In genomic region chr16:31415885-31416450, GRCm38 (mm10) we compare ENCODE assay signal across 15 mouse cellular contexts.
"Had no signal": no experiment of that assay in that cellular context is flagged by ENCODE, and none has a peak within 500 bp of the region (broad histone marks: within the 10 kb centered on the region; RNA-seq: fewer than 3 reads in every experiment).

No protein-coding gene starts in this region.

- H3K9ac ChIP-seq: liver, embryonic 13.5 days had no signal

- H3K36me3 ChIP-seq: liver, embryonic 13.5 days had no signal

- DNase-seq: kidney, adult 2 months; kidney, postnatal 36 days; layer of hippocampus, postnatal 36 days; liver, embryonic 13.5 days; lung, adult 2 months; lung, postnatal 14 days; lung, postnatal 4 days; midbrain, embryonic 14.5 days; right cerebral cortex, adult 18-20 months; right cerebral cortex, postnatal 25 days; spleen, adult 18-20 months; thymus, postnatal 36 days had no signal

- H3K27me3 ChIP-seq: liver, embryonic 13.5 days had no signal

- H3K4me3 ChIP-seq: left cerebral cortex, adult 2 months; liver, embryonic 13.5 days had no signal

- H3K9me3 ChIP-seq: liver, embryonic 13.5 days had no signal

- H3K4me2 ChIP-seq: liver, embryonic 13.5 days; midbrain, embryonic 11.5 days had no signal

- H3K27ac ChIP-seq: kidney, postnatal 0 days; left cerebral cortex, adult 2 months; liver, embryonic 13.5 days had no signal
